Mouse (Mus musculus) liver, adult 2 months (tissue): ENCODE measurements around the gene 4930474N05Rik.

Experiments used
- CTCF ChIP-seq: fragments of 200-500 bp; IDR thresholded peaks from 2 replicates; pipeline ENCODE4 v1.5.1; 2011; ENCODE audit warnings: low read depth, low read length, control low read depth
- POLR2A ChIP-seq: fragments of 200-500 bp; IDR thresholded peaks from 2 replicates; pipeline ENCODE4 v1.6.1; 2011; ENCODE audit warnings: low read length, control low read depth; ENCODE audit not compliant: insufficient read depth; ENCODE audit errors: extremely low read depth

GRCm38 (mm10) chr14:36053281-36053680 lies 41.4 kb upstream of the 4930474N05Rik start:
- TF ChIP-seq CTCF: no peak
- no peak for TF ChIP-seq POLR2A
